Mouse (Mus musculus): Measurements from ENCODE around the gene Bet1l.

- no peak for TF ChIP-seq CTCF (IDR thresholded peaks at IDR 0.05; ENCODE audit: extremely low read depth, insufficient read length, insufficient replicate concordance, low read depth, low read length)
- no peak for TF ChIP-seq POLR2A (IDR thresholded peaks at IDR 0.05; ENCODE audit: low read depth, low read length)
Measured at GRCm38 (mm10) chr7:140853386-140853785, 4.0 kb downstream of the Bet1l start.

Data from small intestine, adult 2 months (tissue).